In the genomic region with DNA sequence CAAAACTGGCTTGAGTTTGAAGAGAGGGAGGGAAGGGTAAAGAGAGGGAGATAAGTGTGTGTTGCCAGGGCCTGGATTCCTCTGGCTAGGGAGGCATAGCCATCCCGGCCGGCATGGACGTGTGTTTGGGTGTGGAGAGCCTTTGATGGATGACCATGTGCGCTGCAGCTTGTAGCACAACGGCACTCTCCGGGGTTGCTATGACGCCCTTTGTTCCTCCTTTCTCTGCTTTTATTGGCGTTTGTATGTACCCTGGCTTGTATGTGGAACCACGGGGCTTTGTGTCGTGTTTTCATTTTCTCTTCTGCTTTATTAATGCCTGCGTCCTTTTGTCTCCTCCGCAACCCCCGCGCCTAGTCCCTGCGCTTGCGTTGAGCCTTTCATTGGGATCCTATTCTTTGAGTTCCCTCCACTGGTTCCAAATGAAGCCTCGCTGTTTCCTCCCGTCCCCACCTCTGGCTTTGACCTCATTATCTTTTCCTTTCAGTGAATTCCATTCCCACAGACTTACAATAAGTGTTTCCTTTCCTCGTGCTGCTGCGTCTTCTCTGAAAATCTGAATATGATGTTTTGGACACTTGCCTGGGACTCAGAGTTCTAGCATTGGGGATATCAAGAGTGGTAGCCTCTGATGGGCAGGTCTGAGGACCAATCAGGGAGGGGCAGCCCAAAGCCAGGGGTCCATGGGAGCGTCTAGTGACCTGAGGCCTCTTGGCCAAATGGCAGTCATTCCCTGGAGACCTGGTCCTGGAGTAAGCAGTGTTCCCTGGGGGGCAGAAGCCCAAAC, we compare ENCODE assay signal across 8 mouse cellular contexts.
DNase-seq lines count a peak whose midpoint lies in the region; ATAC-seq and TF ChIP-seq lines count a peak whose summit lies in the region.

No protein-coding gene starts in this region.

- H3K4me2 ChIP-seq in lung, embryonic 16.5 days (ENCODE audit: low read depth, low read length), result peak overlapping the region; percentile 54
- peak overlapping the region; percentile 55 for H3K4me2 ChIP-seq in intestine, embryonic 15.5 days (replicated peaks)
- H3K4me2 ChIP-seq in liver, postnatal 0 days (ENCODE audit: low read depth, low read length), result peak overlapping the region; percentile 22; the same call in 1 of the 2 replicates
- H3K4me2 ChIP-seq in stomach, embryonic 16.5 days (ENCODE audit: low read depth, low read length), result peak overlapping the region; percentile 43

- H3K9ac ChIP-seq in lung, embryonic 16.5 days (ENCODE audit: low read length), result peak overlapping the region; percentile 43
- H3K9ac ChIP-seq in intestine, embryonic 15.5 days, result 0 out of 2 replicates have a peak overlapping the region, but pooled peaks have one; percentile 8
- H3K9ac ChIP-seq in liver, postnatal 0 days (replicated peaks), result no peak overlapping the region
- peak overlapping the region; percentile 46; the same call in 1 of the 2 replicates for H3K9ac ChIP-seq in stomach, embryonic 16.5 days (ENCODE audit: low read length)

- no peak for TF ChIP-seq POLR2A in thymus, adult 2 months (IDR thresholded peaks at IDR 0.05; ENCODE audit: control insufficient read depth, extremely low read depth, insufficient read depth, low read length, poor library complexity)

- DNase-seq in lung, postnatal 14 days, result no peak
- peak; percentile 40 to 57 for DNase-seq in heart, adult 18-20 months
- no peak for DNase-seq in liver, postnatal 0 days
- no peak for DNase-seq in left cerebral cortex, adult 8-10 months (ENCODE audit: low spot score in 2 of 2)
- DNase-seq in thymus, adult 2 months, result no peak

- no peaks in the 10 kb centered on the region for H3K9me3 ChIP-seq in lung, embryonic 16.5 days (ENCODE audit: control insufficient read depth, low read length)
- H3K9me3 ChIP-seq in intestine, embryonic 15.5 days, result no peaks in the 10 kb centered on the region
- H3K9me3 ChIP-seq in liver, postnatal 0 days (ENCODE audit: low read length), result no peaks in the 10 kb centered on the region
- H3K9me3 ChIP-seq in stomach, embryonic 16.5 days (replicated peaks; ENCODE audit: control insufficient read depth, low read length), result no peaks in the 10 kb centered on the region

- H3K36me3 ChIP-seq in lung, embryonic 16.5 days (ENCODE audit: control insufficient read depth, insufficient read depth, low read length), result no peaks in the 10 kb centered on the region
- no peaks in the 10 kb centered on the region for H3K36me3 ChIP-seq in intestine, embryonic 15.5 days
- H3K36me3 ChIP-seq in liver, postnatal 0 days (replicated peaks; ENCODE audit: insufficient read depth, low read length), result no peaks in the 10 kb centered on the region
- no peaks in the 10 kb centered on the region for H3K36me3 ChIP-seq in stomach, embryonic 16.5 days (ENCODE audit: control insufficient read depth, insufficient read depth, low read length)
- H3K36me3 ChIP-seq in thymus, adult 2 months (ENCODE audit: control insufficient read depth, insufficient read depth, low read length), result no peaks in the 10 kb centered on the region

- TF ChIP-seq CTCF in liver, postnatal 0 days (IDR thresholded peaks at IDR 0.05; ENCODE audit: low read depth), result no peak
- no peak for TF ChIP-seq CTCF in thymus, adult 2 months (IDR thresholded peaks at IDR 0.05; ENCODE audit: borderline replicate concordance, control insufficient read depth, extremely low read depth, insufficient read depth, low read length, poor library complexity)

- no peaks in the 10 kb centered on the region for H3K27me3 ChIP-seq in lung, embryonic 16.5 days (ENCODE audit: control insufficient read depth, insufficient read depth, low read depth, low read length)
- H3K27me3 ChIP-seq in intestine, embryonic 15.5 days (replicated peaks), result no peaks in the 10 kb centered on the region
- no peaks in the 10 kb centered on the region for H3K27me3 ChIP-seq in liver, postnatal 0 days (ENCODE audit: insufficient read depth, low read length)
- H3K27me3 ChIP-seq in stomach, embryonic 16.5 days (ENCODE audit: control insufficient read depth, insufficient read depth, low read length), result no peaks in the 10 kb centered on the region
- H3K27me3 ChIP-seq in thymus, adult 2 months (ENCODE audit: control insufficient read depth, insufficient read depth, low read length), result no peaks in the 10 kb centered on the region

- 19% methylated on average over 21 of the region's 21 CpGs for WGBS in lung, embryonic 16.5 days
- 29% methylated on average over 21 of the region's 21 CpGs for WGBS in intestine, embryonic 15.5 days
- 26% methylated on average over 21 of the region's 21 CpGs for WGBS in liver, postnatal 0 days (ENCODE audit: insufficient replicate concordance)
- WGBS in stomach, embryonic 16.5 days, result 18% methylated on average over 21 of the region's 21 CpGs
- WGBS in thymus, adult 2 months, result 14% methylated on average over 21 of the region's 21 CpGs

- peak; percentile 74 for ATAC-seq in lung, embryonic 16.5 days (ENCODE audit: low read depth)
- ATAC-seq in intestine, embryonic 15.5 days, result no peak; the same call in 1 of the 2 replicates
- ATAC-seq in liver, postnatal 0 days, result no peak
- peak; percentile 74 for ATAC-seq in stomach, embryonic 16.5 days (ENCODE audit: insufficient read depth, low FRiP score)

- peak overlapping the region; percentile 32 for H3K4me3 ChIP-seq in lung, embryonic 16.5 days (ENCODE audit: low read length)
- peak overlapping the region; percentile 12; the same call in 1 of the 2 replicates for H3K4me3 ChIP-seq in intestine, embryonic 15.5 days (replicated peaks)
- H3K4me3 ChIP-seq in liver, postnatal 0 days (ENCODE audit: low read depth, low read length), result no peak overlapping the region
- peak overlapping the region; percentile 22 for H3K4me3 ChIP-seq in stomach, embryonic 16.5 days (replicated peaks; ENCODE audit: low read length)
- H3K4me3 ChIP-seq in thymus, adult 2 months (ENCODE audit: control insufficient read depth, insufficient read depth, low read length), result no peak overlapping the region

- no peak overlapping the region for H3K27ac ChIP-seq in lung, embryonic 16.5 days (ENCODE audit: low read length)
- H3K27ac ChIP-seq in intestine, embryonic 15.5 days, result 0 out of 2 replicates have a peak overlapping the region, but pooled peaks have one; percentile 17
- no peak overlapping the region for H3K27ac ChIP-seq in liver, postnatal 0 days (ENCODE audit: low read depth)
- H3K27ac ChIP-seq in stomach, embryonic 16.5 days (ENCODE audit: low read length), result no peak overlapping the region; the same call in 1 of the 2 replicates
- H3K27ac ChIP-seq in thymus, adult 2 months (ENCODE audit: control insufficient read depth, insufficient read depth, low read length), result no peak overlapping the region

- TF ChIP-seq EP300 in liver, postnatal 0 days (IDR thresholded peaks at IDR 0.05; ENCODE audit: low read depth), result no peak

- 0 out of 2 replicates have a peak, but pooled peaks cover 2% of the 10 kb centered on the region for H3K4me1 ChIP-seq in lung, embryonic 16.5 days (replicated peaks; ENCODE audit: control insufficient read depth, insufficient read depth, low read length)
- H3K4me1 ChIP-seq in intestine, embryonic 15.5 days (replicated peaks), result no peaks in the 10 kb centered on the region
- no peaks in the 10 kb centered on the region for H3K4me1 ChIP-seq in liver, postnatal 0 days (ENCODE audit: insufficient read depth)
- H3K4me1 ChIP-seq in stomach, embryonic 16.5 days (ENCODE audit: control insufficient read depth, insufficient read depth, low read length), result no peaks in the 10 kb centered on the region; the same call in 1 of the 2 replicates
- peaks cover 7% of the 10 kb centered on the region for H3K4me1 ChIP-seq in thymus, adult 2 months (replicated peaks; ENCODE audit: control insufficient read depth, insufficient read depth, low read length)

Comparison
In these comparisons a context has a peak if more than half of its experiments do, and no peak if none do; other contexts are left out.
1. ATAC-seq: peak in lung, embryonic 16.5 days (single experiment) and stomach, embryonic 16.5 days (single experiment); none in intestine, embryonic 15.5 days (single experiment) and liver, postnatal 0 days (single experiment).
2. H3K4me3 ChIP-seq: peak in lung, embryonic 16.5 days (single experiment), intestine, embryonic 15.5 days (single experiment) and stomach, embryonic 16.5 days (single experiment); none in liver, postnatal 0 days (single experiment) and thymus, adult 2 months (single experiment).
3. DNase-seq: peak in heart, adult 18-20 months (2 of 2); none in lung, postnatal 14 days (single experiment), liver, postnatal 0 days (single experiment), left cerebral cortex, adult 8-10 months (0 of 2) and thymus, adult 2 months (single experiment).
4. Peak in every context shown above with its lines, with median percentiles within 50 percentile points of each other: H3K4me2 ChIP-seq.